Comparison of ENCODE assay signal across 9 mouse cellular contexts in genomic region chr3:86845578-86845977, GRCm38 (mm10).
DNase-seq lines count a peak whose midpoint lies in the region; ATAC-seq and TF ChIP-seq lines count a peak whose summit lies in the region.
"Had no signal": no experiment of that assay in that cellular context is flagged by ENCODE, and none has a peak within 500 bp of the region (broad histone marks: within the 10 kb centered on the region; RNA-seq: fewer than 3 reads in every experiment).

No protein-coding gene starts in this region.

- no peaks in the 10 kb centered on the region for H3K9me3 ChIP-seq in neural tube, embryonic 11.5 days (ENCODE audit: control insufficient read depth, low read length)
- no peaks in the 10 kb centered on the region for H3K9me3 ChIP-seq in hindbrain, embryonic 15.5 days
- H3K9me3 ChIP-seq: liver, embryonic 13.5 days had no signal

- no peak overlapping the region for H3K9ac ChIP-seq in neural tube, embryonic 11.5 days (ENCODE audit: low read length)
- no peak overlapping the region for H3K9ac ChIP-seq in hindbrain, embryonic 15.5 days
- H3K9ac ChIP-seq: liver, embryonic 13.5 days had no signal

- H3K36me3 ChIP-seq in neural tube, embryonic 11.5 days (ENCODE audit: control insufficient read depth, insufficient read depth, low read length), result no peaks in the 10 kb centered on the region
- no peaks in the 10 kb centered on the region for H3K36me3 ChIP-seq in hindbrain, embryonic 15.5 days
- H3K36me3 ChIP-seq: liver, embryonic 13.5 days had no signal

- no peak overlapping the region for H3K4me3 ChIP-seq in neural tube, embryonic 11.5 days (ENCODE audit: low read depth, low read length)
- H3K4me3 ChIP-seq in embryonic fibroblast, embryonic 13.5 days (ENCODE audit: insufficient read depth, low read length), result no peak overlapping the region
- H3K4me3 ChIP-seq in hindbrain, embryonic 15.5 days, result no peak overlapping the region
- H3K4me3 ChIP-seq: liver, embryonic 13.5 days had no signal

- 67% methylated on average over 1 of the region's 1 CpGs for WGBS in neural tube, embryonic 11.5 days
- WGBS in hindbrain, embryonic 15.5 days, result 62% methylated on average over 1 of the region's 1 CpGs

- TF ChIP-seq CTCF in embryonic fibroblast, embryonic 13.5 days (IDR thresholded peaks at IDR 0.05; ENCODE audit: borderline replicate concordance, insufficient read depth, low read length), result no peak

- H3K4me1 ChIP-seq in neural tube, embryonic 11.5 days (ENCODE audit: control insufficient read depth, insufficient read depth, low read length), result peaks cover 31% of the 10 kb centered on the region
- peaks cover 6% of the 10 kb centered on the region for H3K4me1 ChIP-seq in embryonic fibroblast, embryonic 13.5 days (ENCODE audit: control insufficient read depth, insufficient read depth, low read length)
- H3K4me1 ChIP-seq in hindbrain, embryonic 15.5 days (replicated peaks), result peaks cover 59% of the 10 kb centered on the region
- H3K4me1 ChIP-seq: liver, embryonic 13.5 days had no signal

- TF ChIP-seq POLR2A in embryonic fibroblast, embryonic 13.5 days (IDR thresholded peaks at IDR 0.05; ENCODE audit: low read depth, low read length), result no peak

- no peak overlapping the region for H3K4me2 ChIP-seq in neural tube, embryonic 11.5 days (ENCODE audit: low read depth)
- peak overlapping the region; percentile 51 for H3K4me2 ChIP-seq in hindbrain, embryonic 15.5 days
- H3K4me2 ChIP-seq: liver, embryonic 13.5 days had no signal

- H3K27ac ChIP-seq in neural tube, embryonic 11.5 days (ENCODE audit: low read depth, low read length), result 0 out of 2 replicates have a peak overlapping the region, but pooled peaks have one; percentile 35
- H3K27ac ChIP-seq in embryonic fibroblast, embryonic 13.5 days (ENCODE audit: insufficient read depth, low read length), result peak overlapping the region; percentile 45; the same call in 1 of the 2 replicates
- H3K27ac ChIP-seq in hindbrain, embryonic 15.5 days (replicated peaks), result peak overlapping the region; percentile 85
- H3K27ac ChIP-seq: liver, embryonic 13.5 days had no signal

- no peak for ATAC-seq in neural tube, embryonic 11.5 days (ENCODE audit: insufficient read depth, low FRiP score, low TSS enrichment)
- no peak for ATAC-seq in hindbrain, embryonic 15.5 days (ENCODE audit: low FRiP score, low read depth)
- ATAC-seq: Patski had no signal

- no peak for DNase-seq in neural tube, embryonic 11.5 days (ENCODE audit: low spot score)
- DNase-seq in neural tube, embryonic 10.5 days (ENCODE audit: extremely low spot score, low spot score), result no peak
- DNase-seq in right cerebral cortex, postnatal 14 days, result no peak
- no peak for DNase-seq in spleen, adult 12 weeks (ENCODE audit: low spot score)
- DNase-seq in adrenal gland, adult 8-10 months, result no peak
- DNase-seq: liver, embryonic 13.5 days had no signal

- H3K27me3 ChIP-seq in neural tube, embryonic 11.5 days (ENCODE audit: control insufficient read depth, insufficient read depth, low read length), result no peaks in the 10 kb centered on the region
- no peaks in the 10 kb centered on the region for H3K27me3 ChIP-seq in hindbrain, embryonic 15.5 days
- H3K27me3 ChIP-seq: liver, embryonic 13.5 days; Patski had no signal

Comparison
In these comparisons a context has a peak if more than half of its experiments do, and no peak if none do; other contexts are left out.
1. H3K27ac ChIP-seq: peak in every context shown above with its lines; median percentile 85 in hindbrain, embryonic 15.5 days; 45 in embryonic fibroblast, embryonic 13.5 days; 35 in neural tube, embryonic 11.5 days.